Mouse (Mus musculus): ENCODE results near the gene Hpse2.

GRCm38 (mm10) chr19:42838271-42838670 lies 549.9 kb downstream of the Hpse2 start:
- no peak for TF ChIP-seq HCFC1 (IDR thresholded peaks at IDR 0.05; ENCODE audit: borderline replicate concordance, insufficient read depth, low read length)
- TF ChIP-seq ZNF384 (IDR thresholded peaks at IDR 0.05; ENCODE audit: low read depth, low read length) = no peak
- TF ChIP-seq MAFK (IDR thresholded peaks at IDR 0.05; ENCODE audit: insufficient read depth, low read depth, low read length) = no peak
- TF ChIP-seq ZC3H11A (IDR thresholded peaks at IDR 0.05; ENCODE audit: borderline replicate concordance, low read depth, low read length) = no peak
- no peak for TF ChIP-seq CHD2 (IDR thresholded peaks at IDR 0.05; ENCODE audit: low read depth, low read length)
